Mouse (Mus musculus) heart, postnatal 0 days (tissue): ENCODE results near the gene Cldn16.

Experiments used
- CTCF ChIP-seq: IDR thresholded peaks from 2 replicates; pipeline ENCODE4 v1.5.1; 2016; ENCODE audit warnings: antibody characterized with exemption, control low read depth, low read depth
- EP300 ChIP-seq: IDR thresholded peaks from 2 replicates; pipeline ENCODE4 v1.6.1; 2016; ENCODE audit warnings: antibody characterized with exemption, low read depth

GRCm38 (mm10) chr16:26527931-26528666, 65.2 kb downstream of the Cldn16 start:
- TF ChIP-seq EP300 (no peak), CTCF (no peak)
